1 mouse cellular context compared by ENCODE assay signal in the genomic region with DNA sequence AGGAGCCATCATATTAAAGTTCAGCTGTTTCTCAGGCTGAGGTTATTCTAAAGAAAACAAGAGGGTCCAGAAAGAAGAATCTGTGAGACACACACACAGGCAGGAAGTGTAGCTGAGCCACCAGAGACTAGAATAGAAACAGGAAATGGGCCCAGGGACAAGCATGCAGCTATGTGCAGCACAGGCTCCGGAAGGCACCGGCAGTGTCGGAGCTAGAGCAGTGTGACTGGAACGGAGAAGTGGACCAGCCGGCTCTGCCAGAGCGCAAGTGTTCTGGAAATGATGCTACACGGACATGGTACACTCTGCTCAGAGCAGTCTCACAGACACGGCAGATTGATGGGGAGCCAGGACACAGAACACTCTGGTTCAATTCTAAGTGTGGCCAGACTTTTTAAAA.
TF ChIP-seq lines count a peak whose summit lies in the region.

No protein-coding gene starts in this region.

TF ChIP-seq in CH12.LX, 34 proteins besides CTCF, POLR2A, EP300 and RAD21 (continued from another document):
- peak; percentile 92 for TF ChIP-seq MXI1 (IDR thresholded peaks at IDR 0.05; ENCODE audit: low read depth, low read length)
- peak; percentile 81; the same call in 1 of the 2 replicates for TF ChIP-seq POLR2AphosphoS2 (IDR thresholded peaks at IDR 0.05; ENCODE audit: low read depth, low read length)
- peak; percentile 29; the same call in 1 of the 2 replicates for TF ChIP-seq ZKSCAN1 (IDR thresholded peaks at IDR 0.05; ENCODE audit: borderline replicate concordance, low read depth, low read length)
- peak; percentile 80 for TF ChIP-seq HCFC1 (IDR thresholded peaks at IDR 0.05; ENCODE audit: low read depth, low read length)
- 0 out of 2 replicates have a peak, but pooled peaks have one; percentile 49 for TF ChIP-seq KAT2A (IDR thresholded peaks at IDR 0.05; ENCODE audit: insufficient replicate concordance, low read length)
- peak; percentile 86 for TF ChIP-seq ETS1 (conservative IDR thresholded peaks at IDR 0.05; ENCODE audit: low read depth, low read length)
- TF ChIP-seq MAX (IDR thresholded peaks at IDR 0.05; ENCODE audit: low read length), result peak; percentile 89
- peak; percentile 97 for TF ChIP-seq SIN3A (IDR thresholded peaks at IDR 0.05; ENCODE audit: low read length)
- TF ChIP-seq MYC (IDR thresholded peaks at IDR 0.05; ENCODE audit: low read depth, low read length), result peak; percentile 91
- TF ChIP-seq MAZ (IDR thresholded peaks at IDR 0.05; ENCODE audit: low read depth, low read length), result peak; percentile 72
- TF ChIP-seq SMC3 (IDR thresholded peaks at IDR 0.05; ENCODE audit: low read depth, low read length), result peak; percentile 38
- TF ChIP-seq RCOR1 (conservative IDR thresholded peaks at IDR 0.05; ENCODE audit: low read depth, low read length), result peak; percentile 66; the same call in 1 of the 2 replicates
- no peak for TF ChIP-seq USF2 (conservative IDR thresholded peaks at IDR 0.05; ENCODE audit: low read depth, low read length)
- peak; percentile 89 for TF ChIP-seq TCF12 (IDR thresholded peaks at IDR 0.05; ENCODE audit: low read depth, low read length)
- TF ChIP-seq ZC3H11A (IDR thresholded peaks at IDR 0.05; ENCODE audit: low read depth, low read length), result no peak
- peak; percentile 53; the same call in 1 of the 2 replicates for TF ChIP-seq JUND (conservative IDR thresholded peaks at IDR 0.05; ENCODE audit: low read depth, low read length)
- TF ChIP-seq E2F4 (IDR thresholded peaks at IDR 0.05; ENCODE audit: insufficient replicate concordance, low read depth, low read length), result no peak
- TF ChIP-seq MAFK (IDR thresholded peaks at IDR 0.05; ENCODE audit: insufficient replicate concordance, low read length), result 0 out of 2 replicates have a peak, but pooled peaks have one; percentile 33
- peak; percentile 100 for TF ChIP-seq MEF2A (IDR thresholded peaks at IDR 0.05; ENCODE audit: borderline replicate concordance, low read depth, low read length)
